Mouse (Mus musculus): Measurements from ENCODE around the gene Ddah1. TPM values are rescaled to one million over a fixed set of nuclear protein-coding genes. Genes with fewer than 3 reads are reported as not detected.

Ddah1 gene
- polyA plus RNA-seq, 1 experiment from 2014 or later, result 73.5 TPM

GRCm38 (mm10) chr3:145846255-145846654 is 87.8 kb downstream of the Ddah1 start:
- no peaks in the 10 kb centered on the region for H3K27me3 ChIP-seq (ENCODE audit: insufficient read depth, low read length)
- no peak overlapping the region for H3K9ac ChIP-seq (replicated peaks; ENCODE audit: low read length)
- H3K36me3 ChIP-seq (ENCODE audit: insufficient read depth, low read length), result no peaks in the 10 kb centered on the region
- no peak overlapping the region for H3K4me3 ChIP-seq (ENCODE audit: low read length)
- WGBS, result 78% methylated on average over 2 of the region's 2 CpGs
- H3K4me1 ChIP-seq (ENCODE audit: insufficient read depth, low read length), result peaks cover 9% of the 10 kb centered on the region
- no peaks in the 10 kb centered on the region for H3K9me3 ChIP-seq (ENCODE audit: low read length)
- no peak for ATAC-seq (ENCODE audit: low FRiP score, low TSS enrichment)
- no peak overlapping the region for H3K27ac ChIP-seq (ENCODE audit: low read length)
- H3K4me2 ChIP-seq (replicated peaks; ENCODE audit: low read depth, low read length), result no peak overlapping the region

- H3K27me3 ChIP-seq (ENCODE audit: insufficient read depth, low read length), result no peaks in the 10 kb centered on the region
- H3K9ac ChIP-seq (replicated peaks; ENCODE audit: low read length), result no peak overlapping the region
- ATAC-seq (ENCODE audit: low FRiP score, low TSS enrichment), result no peak
- no peaks in the 10 kb centered on the region for H3K9me3 ChIP-seq (ENCODE audit: low read length)
- no peak overlapping the region for H3K27ac ChIP-seq (ENCODE audit: low read length)
- H3K4me3 ChIP-seq (ENCODE audit: low read length), result no peak overlapping the region
- H3K4me2 ChIP-seq (replicated peaks; ENCODE audit: low read depth, low read length), result no peak overlapping the region
- H3K4me1 ChIP-seq (ENCODE audit: insufficient read depth, low read length), result no peaks in the 10 kb centered on the region
- no peaks in the 10 kb centered on the region for H3K36me3 ChIP-seq (ENCODE audit: insufficient read depth, low read length)
- WGBS, result 86% methylated on average over 5 of the region's 5 CpGs
Measured at GRCm38 (mm10) chr3:145852041-145852440, 93.6 kb downstream of the Ddah1 start.

GRCm38 (mm10) chr3:145852800-145853199 is 94.3 kb downstream of the Ddah1 start:
- no peak for ATAC-seq (ENCODE audit: low FRiP score, low TSS enrichment)
- 87% methylated on average over 4 of the region's 4 CpGs for WGBS
- Histone ChIP-seq H3K27ac (ENCODE audit: low read length) (no peak overlapping the region), H3K27me3 (ENCODE audit: insufficient read depth, low read length) (no peaks in the 10 kb centered on the region), H3K36me3 (ENCODE audit: insufficient read depth, low read length) (no peaks in the 10 kb centered on the region), H3K4me3 (ENCODE audit: low read length) (no peak overlapping the region), H3K9me3 (ENCODE audit: low read length) (peaks cover 6% of the 10 kb centered on the region; the same call in 1 of the 2 replicates), H3K9ac (replicated peaks; ENCODE audit: low read length) (no peak overlapping the region), H3K4me2 (replicated peaks; ENCODE audit: low read depth, low read length) (no peak overlapping the region), H3K4me1 (ENCODE audit: insufficient read depth, low read length) (no peaks in the 10 kb centered on the region)

GRCm38 (mm10) chr3:145853713-145854112 is 95.2 kb downstream of the Ddah1 start:
- H3K27ac ChIP-seq (ENCODE audit: low read length), result no peak overlapping the region
- WGBS, result 72% methylated on average over 4 of the region's 4 CpGs
- H3K9ac ChIP-seq (replicated peaks; ENCODE audit: low read length), result no peak overlapping the region
- no peaks in the 10 kb centered on the region for H3K4me1 ChIP-seq (ENCODE audit: insufficient read depth, low read length)
- H3K4me2 ChIP-seq (replicated peaks; ENCODE audit: low read depth, low read length), result no peak overlapping the region
- peaks cover 8% of the 10 kb centered on the region; the same call in 1 of the 2 replicates for H3K9me3 ChIP-seq (ENCODE audit: low read length)
- H3K4me3 ChIP-seq (ENCODE audit: low read length), result no peak overlapping the region
- H3K27me3 ChIP-seq (ENCODE audit: insufficient read depth, low read length), result no peaks in the 10 kb centered on the region
- no peak for ATAC-seq (ENCODE audit: low FRiP score, low TSS enrichment)
- H3K36me3 ChIP-seq (ENCODE audit: insufficient read depth, low read length), result no peaks in the 10 kb centered on the region

GRCm38 (mm10) chr3:145854427-145854826 is 96.0 kb downstream of the Ddah1 start:
- no peaks in the 10 kb centered on the region for H3K27me3 ChIP-seq (ENCODE audit: insufficient read depth, low read length)
- H3K27ac ChIP-seq (ENCODE audit: low read length), result no peak overlapping the region
- H3K4me1 ChIP-seq (ENCODE audit: insufficient read depth, low read length), result no peaks in the 10 kb centered on the region
- H3K4me2 ChIP-seq (replicated peaks; ENCODE audit: low read depth, low read length), result no peak overlapping the region
- no peak overlapping the region for H3K4me3 ChIP-seq (ENCODE audit: low read length)
- no peak overlapping the region for H3K9ac ChIP-seq (replicated peaks; ENCODE audit: low read length)
- peaks cover 8% of the 10 kb centered on the region; the same call in 1 of the 2 replicates for H3K9me3 ChIP-seq (ENCODE audit: low read length)
- H3K36me3 ChIP-seq (ENCODE audit: insufficient read depth, low read length), result no peaks in the 10 kb centered on the region
- ATAC-seq (ENCODE audit: low FRiP score, low TSS enrichment), result no peak
- 77% methylated on average over 5 of the region's 5 CpGs for WGBS

GRCm38 (mm10) chr3:145855299-145855698 is 96.8 kb downstream of the Ddah1 start:
- no peak overlapping the region for H3K4me2 ChIP-seq (replicated peaks; ENCODE audit: low read depth, low read length)
- no peak overlapping the region for H3K9ac ChIP-seq (replicated peaks; ENCODE audit: low read length)
- H3K27me3 ChIP-seq (ENCODE audit: insufficient read depth, low read length), result no peaks in the 10 kb centered on the region
- ATAC-seq (ENCODE audit: low FRiP score, low TSS enrichment), result no peak
- WGBS, result 87% methylated on average over 6 of the region's 6 CpGs
- H3K4me3 ChIP-seq (ENCODE audit: low read length), result no peak overlapping the region
- no peak overlapping the region for H3K27ac ChIP-seq (ENCODE audit: low read length)
- peaks cover 8% of the 10 kb centered on the region; the same call in 1 of the 2 replicates for H3K9me3 ChIP-seq (ENCODE audit: low read length)
- H3K36me3 ChIP-seq (ENCODE audit: insufficient read depth, low read length), result no peaks in the 10 kb centered on the region
- H3K4me1 ChIP-seq (ENCODE audit: insufficient read depth, low read length), result no peaks in the 10 kb centered on the region

GRCm38 (mm10) chr3:145858388-145858787 is 99.9 kb downstream of the Ddah1 start:
- Histone ChIP-seq H3K4me2 (replicated peaks; ENCODE audit: low read depth, low read length) (no peak overlapping the region), H3K36me3 (ENCODE audit: insufficient read depth, low read length) (no peaks in the 10 kb centered on the region), H3K27ac (ENCODE audit: low read length) (no peak overlapping the region), H3K9ac (replicated peaks; ENCODE audit: low read length) (no peak overlapping the region), H3K9me3 (ENCODE audit: low read length) (peaks cover 8% of the 10 kb centered on the region; the same call in 1 of the 2 replicates), H3K4me1 (ENCODE audit: insufficient read depth, low read length) (no peaks in the 10 kb centered on the region), H3K27me3 (ENCODE audit: insufficient read depth, low read length) (no peaks in the 10 kb centered on the region), H3K4me3 (ENCODE audit: low read length) (no peak overlapping the region)
- WGBS, result 93% methylated on average over 5 of the region's 5 CpGs
- ATAC-seq (ENCODE audit: low FRiP score, low TSS enrichment), result no peak

GRCm38 (mm10) chr3:145862521-145862920 is 104.0 kb downstream of the Ddah1 start:
- Histone ChIP-seq H3K4me1 (ENCODE audit: insufficient read depth, low read length) (peaks cover 6% of the 10 kb centered on the region; the same call in 1 of the 2 replicates), H3K27ac (ENCODE audit: low read length) (no peak overlapping the region), H3K9ac (replicated peaks; ENCODE audit: low read length) (no peak overlapping the region), H3K4me2 (replicated peaks; ENCODE audit: low read depth, low read length) (no peak overlapping the region), H3K36me3 (ENCODE audit: insufficient read depth, low read length) (no peaks in the 10 kb centered on the region), H3K9me3 (ENCODE audit: low read length) (peaks cover 3% of the 10 kb centered on the region; the same call in 1 of the 2 replicates), H3K27me3 (ENCODE audit: insufficient read depth, low read length) (no peaks in the 10 kb centered on the region), H3K4me3 (ENCODE audit: low read length) (no peak overlapping the region)
- 43% methylated on average over 4 of the region's 4 CpGs for WGBS
- ATAC-seq (ENCODE audit: low FRiP score, low TSS enrichment), result no peak

GRCm38 (mm10) chr3:145864033-145864712 is 105.7 kb downstream of the Ddah1 start:
- peaks cover 6% of the 10 kb centered on the region; the same call in 1 of the 2 replicates for H3K4me1 ChIP-seq (ENCODE audit: insufficient read depth, low read length)
- H3K9me3 ChIP-seq (ENCODE audit: low read length), result no peaks in the 10 kb centered on the region
- no peak overlapping the region; the same call in 1 of the 2 replicates for H3K4me2 ChIP-seq (replicated peaks; ENCODE audit: low read depth, low read length)
- H3K27me3 ChIP-seq (ENCODE audit: insufficient read depth, low read length), result no peaks in the 10 kb centered on the region
- ATAC-seq (ENCODE audit: low FRiP score, low TSS enrichment), result no peak; the same call in 1 of the 2 replicates
- no peak overlapping the region for H3K4me3 ChIP-seq (ENCODE audit: low read length)
- peak overlapping the region; percentile 70; the same call in 1 of the 2 replicates for H3K27ac ChIP-seq (ENCODE audit: low read length)
- WGBS, result 65% methylated on average over 8 of the region's 8 CpGs
- 0 out of 2 replicates have a peak overlapping the region, but pooled peaks have one; percentile 11 for H3K9ac ChIP-seq (replicated peaks; ENCODE audit: low read length)
- H3K36me3 ChIP-seq (ENCODE audit: insufficient read depth, low read length), result no peaks in the 10 kb centered on the region

GRCm38 (mm10) chr3:145864713-145865233 is 106.3 kb downstream of the Ddah1 start:
- Histone ChIP-seq H3K27ac (ENCODE audit: low read length) (peak overlapping the region; percentile 70; the same call in 1 of the 2 replicates), H3K36me3 (ENCODE audit: insufficient read depth, low read length) (no peaks in the 10 kb centered on the region)
- peak; percentile 35; the same call in 1 of the 2 replicates for ATAC-seq (ENCODE audit: low FRiP score, low TSS enrichment)

More at GRCm38 (mm10) chr3:145864713-145865233, 106.3 kb downstream of the Ddah1 start:
- no peaks in the 10 kb centered on the region for H3K9me3 ChIP-seq (ENCODE audit: low read length)
- no peak overlapping the region for H3K4me3 ChIP-seq (ENCODE audit: low read length)
- peaks cover 6% of the 10 kb centered on the region; the same call in 1 of the 2 replicates for H3K4me1 ChIP-seq (ENCODE audit: insufficient read depth, low read length)
- 77% methylated on average over 7 of the region's 10 CpGs for whole genome bisulfite sequencing
- H3K9ac ChIP-seq (replicated peaks; ENCODE audit: low read length), result 0 out of 2 replicates have a peak overlapping the region, but pooled peaks have one; percentile 11
- H3K4me2 ChIP-seq (replicated peaks; ENCODE audit: low read depth, low read length), result no peak overlapping the region; the same call in 1 of the 2 replicates
- no peaks in the 10 kb centered on the region for H3K27me3 ChIP-seq (ENCODE audit: insufficient read depth, low read length)

All from kidney, embryonic 16.5 days (tissue).